Mouse (Mus musculus): ENCODE measurements around the gene Col6a6. TPM values are rescaled to one million over a fixed set of nuclear protein-coding genes. Genes with fewer than 3 reads are reported as not detected.

Col6a6 gene
- polyA plus RNA-seq, 1 experiment from 2014 or later, result 1.9 TPM

DNA sequence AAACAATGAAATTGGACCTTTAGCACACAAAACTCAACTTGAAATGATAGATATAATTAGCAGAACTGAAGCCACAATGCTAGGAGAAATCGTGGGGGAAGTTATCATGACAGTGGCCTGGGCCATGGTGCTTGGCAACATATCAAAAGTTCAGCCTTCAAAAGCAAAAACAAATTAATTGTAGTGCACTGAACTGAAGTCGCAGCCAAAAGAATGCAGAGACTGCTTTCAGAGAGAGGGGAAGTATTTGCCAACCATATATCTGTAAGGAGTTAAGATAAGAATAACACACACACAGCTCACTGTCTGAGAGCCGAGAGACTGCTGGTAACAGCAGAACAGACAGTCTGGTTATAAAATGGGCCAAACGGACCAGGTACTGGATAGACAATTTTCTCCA is 33.0 kb downstream of the Col6a6 start:
- Histone ChIP-seq H3K27ac (ENCODE audit: low read length) (no peak overlapping the region), H3K27me3 (ENCODE audit: control insufficient read depth, insufficient read depth, low read length) (no peaks in the 10 kb centered on the region), H3K9me3 (ENCODE audit: control insufficient read depth, low read depth, low read length) (no peaks in the 10 kb centered on the region), H3K4me3 (ENCODE audit: low read depth, low read length) (no peak overlapping the region), H3K36me3 (ENCODE audit: control insufficient read depth, insufficient read depth, low read length) (no peaks in the 10 kb centered on the region), H3K4me1 (ENCODE audit: control insufficient read depth, insufficient read depth, low read length) (peaks cover 25% of the 10 kb centered on the region), H3K4me2 (replicated peaks; ENCODE audit: low read depth, low read length) (no peak overlapping the region), H3K9ac (replicated peaks; ENCODE audit: low read depth, low read length) (no peak overlapping the region)
- WGBS, result 32% methylated on average over 4 of the region's 4 CpGs
- ATAC-seq (ENCODE audit: insufficient number of reproducible peaks, insufficient read depth, low FRiP score, low read depth), result no peak

DNA sequence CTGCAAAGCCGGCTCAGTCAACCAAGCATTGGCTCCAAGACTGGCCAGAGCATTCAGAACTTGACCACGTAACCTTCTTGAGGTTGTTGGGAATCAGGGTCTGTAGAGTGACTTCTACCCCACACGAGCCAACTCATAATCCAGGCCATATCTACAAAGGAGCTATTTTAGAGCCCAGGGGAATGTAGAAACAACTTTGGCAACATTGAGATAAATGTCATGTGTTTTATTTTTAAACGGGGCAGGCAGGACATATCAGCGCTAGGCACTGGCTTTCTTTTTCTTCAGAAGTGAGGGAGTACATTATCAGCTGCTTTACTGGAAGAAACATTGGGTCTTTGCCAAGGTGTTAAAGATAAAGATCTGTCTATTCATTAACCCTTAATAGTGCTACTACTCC is 36.1 kb downstream of the Col6a6 start:
- Histone ChIP-seq H3K4me1 (ENCODE audit: control insufficient read depth, insufficient read depth, low read length) (peaks cover 30% of the 10 kb centered on the region), H3K4me2 (replicated peaks; ENCODE audit: low read depth, low read length) (no peak overlapping the region), H3K9ac (replicated peaks; ENCODE audit: low read depth, low read length) (no peak overlapping the region), H3K27ac (ENCODE audit: low read length) (no peak overlapping the region), H3K27me3 (ENCODE audit: control insufficient read depth, insufficient read depth, low read length) (no peaks in the 10 kb centered on the region), H3K9me3 (ENCODE audit: control insufficient read depth, low read depth, low read length) (no peaks in the 10 kb centered on the region), H3K4me3 (ENCODE audit: low read depth, low read length) (no peak overlapping the region), H3K36me3 (ENCODE audit: control insufficient read depth, insufficient read depth, low read length) (no peaks in the 10 kb centered on the region)
- no peak for ATAC-seq (ENCODE audit: insufficient number of reproducible peaks, insufficient read depth, low FRiP score, low read depth)
- WGBS, result 41% methylated on average over 5 of the region's 5 CpGs

DNA sequence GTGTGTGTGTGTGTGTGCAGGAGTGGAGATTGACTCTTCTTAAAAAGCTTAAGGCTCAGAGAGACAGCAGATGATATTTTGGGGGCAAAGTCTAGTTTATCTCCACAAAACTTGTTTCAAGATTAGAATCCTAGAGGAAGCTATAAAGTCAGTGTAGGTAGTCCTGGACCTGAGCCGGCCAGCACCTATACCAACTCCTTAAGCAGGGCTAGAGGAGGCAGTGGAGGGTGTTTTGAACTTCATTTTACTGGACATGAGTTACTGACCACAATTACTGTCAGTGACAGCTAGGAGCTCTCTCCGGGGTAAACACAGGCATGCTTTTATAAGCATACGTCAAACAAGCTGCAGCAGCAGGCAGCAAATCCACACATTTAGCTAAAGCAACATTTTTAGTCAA is 39.8 kb downstream of the Col6a6 start:
- H3K4me2 ChIP-seq (replicated peaks; ENCODE audit: low read depth, low read length), result no peak overlapping the region
- ATAC-seq (ENCODE audit: insufficient number of reproducible peaks, insufficient read depth, low FRiP score, low read depth), result no peak
- no peaks in the 10 kb centered on the region for H3K27me3 ChIP-seq (ENCODE audit: control insufficient read depth, insufficient read depth, low read length)
- no peaks in the 10 kb centered on the region for H3K36me3 ChIP-seq (ENCODE audit: control insufficient read depth, insufficient read depth, low read length)
- WGBS, result 35% methylated on average over 3 of the region's 3 CpGs
- peaks cover 16% of the 10 kb centered on the region; the same call in 1 of the 2 replicates for H3K4me1 ChIP-seq (ENCODE audit: control insufficient read depth, insufficient read depth, low read length)
- H3K4me3 ChIP-seq (ENCODE audit: low read depth, low read length), result no peak overlapping the region
- no peak overlapping the region for H3K27ac ChIP-seq (ENCODE audit: low read length)
- no peaks in the 10 kb centered on the region for H3K9me3 ChIP-seq (ENCODE audit: control insufficient read depth, low read depth, low read length)
- H3K9ac ChIP-seq (replicated peaks; ENCODE audit: low read depth, low read length), result no peak overlapping the region

DNA sequence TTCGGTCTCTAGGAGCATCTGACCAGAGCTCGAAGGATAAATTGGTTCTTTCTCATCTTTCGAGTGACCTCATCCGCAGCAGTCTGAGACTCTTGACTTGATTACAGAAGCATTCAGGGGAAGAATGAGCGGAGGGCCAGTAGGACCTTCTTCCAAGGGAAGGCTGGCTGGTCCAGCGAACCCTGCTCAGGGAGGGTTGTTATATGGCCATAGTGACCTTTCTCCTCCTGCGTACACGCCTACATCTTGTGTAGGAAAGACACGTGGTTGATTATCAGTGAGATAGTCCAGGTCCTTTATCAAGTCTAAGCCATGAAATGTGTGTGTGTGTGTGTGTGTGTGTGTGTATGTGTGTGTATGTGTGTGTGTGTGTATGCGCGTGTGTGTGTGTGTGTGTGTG is 40.2 kb downstream of the Col6a6 start:
- H3K9ac ChIP-seq (replicated peaks; ENCODE audit: low read depth, low read length), result no peak overlapping the region
- no peak overlapping the region for H3K27ac ChIP-seq (ENCODE audit: low read length)
- WGBS, result 54% methylated on average over 11 of the region's 11 CpGs
- H3K36me3 ChIP-seq (ENCODE audit: control insufficient read depth, insufficient read depth, low read length), result no peaks in the 10 kb centered on the region
- H3K9me3 ChIP-seq (ENCODE audit: control insufficient read depth, low read depth, low read length), result no peaks in the 10 kb centered on the region
- no peak overlapping the region for H3K4me2 ChIP-seq (replicated peaks; ENCODE audit: low read depth, low read length)
- H3K27me3 ChIP-seq (ENCODE audit: control insufficient read depth, insufficient read depth, low read length), result no peaks in the 10 kb centered on the region
- no peak overlapping the region for H3K4me3 ChIP-seq (ENCODE audit: low read depth, low read length)
- no peak for ATAC-seq (ENCODE audit: insufficient number of reproducible peaks, insufficient read depth, low FRiP score, low read depth)
- peaks cover 16% of the 10 kb centered on the region; the same call in 1 of the 2 replicates for H3K4me1 ChIP-seq (ENCODE audit: control insufficient read depth, insufficient read depth, low read length)

DNA sequence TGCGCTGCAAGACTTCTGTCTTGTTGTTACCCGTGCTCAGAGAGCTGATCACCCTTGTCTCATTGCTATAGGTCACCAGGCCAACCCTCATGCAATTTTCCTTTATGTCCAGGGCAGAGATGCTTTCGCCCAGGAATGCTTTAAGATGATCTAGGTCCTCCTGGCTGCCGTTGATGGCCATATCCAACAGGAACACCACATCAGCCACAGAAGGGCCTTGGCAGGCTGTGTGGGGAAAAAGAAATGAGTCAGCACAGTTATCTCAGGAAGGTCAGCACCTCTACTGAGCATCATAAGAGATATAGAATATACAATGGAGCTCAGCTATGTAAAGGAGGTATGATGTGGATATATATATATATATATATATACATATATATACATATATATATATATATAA is 43.9 kb downstream of the Col6a6 start:
- Histone ChIP-seq H3K4me3 (ENCODE audit: low read depth, low read length) (no peak overlapping the region), H3K27ac (ENCODE audit: low read length) (no peak overlapping the region), H3K9ac (replicated peaks; ENCODE audit: low read depth, low read length) (no peak overlapping the region), H3K4me1 (ENCODE audit: control insufficient read depth, insufficient read depth, low read length) (peaks cover 8% of the 10 kb centered on the region; the same call in 1 of the 2 replicates), H3K9me3 (ENCODE audit: control insufficient read depth, low read depth, low read length) (no peaks in the 10 kb centered on the region), H3K36me3 (ENCODE audit: control insufficient read depth, insufficient read depth, low read length) (no peaks in the 10 kb centered on the region), H3K27me3 (ENCODE audit: control insufficient read depth, insufficient read depth, low read length) (no peaks in the 10 kb centered on the region), H3K4me2 (replicated peaks; ENCODE audit: low read depth, low read length) (no peak overlapping the region)
- ATAC-seq (ENCODE audit: insufficient number of reproducible peaks, insufficient read depth, low FRiP score, low read depth), result no peak
- 85% methylated on average over 4 of the region's 4 CpGs for WGBS

DNA sequence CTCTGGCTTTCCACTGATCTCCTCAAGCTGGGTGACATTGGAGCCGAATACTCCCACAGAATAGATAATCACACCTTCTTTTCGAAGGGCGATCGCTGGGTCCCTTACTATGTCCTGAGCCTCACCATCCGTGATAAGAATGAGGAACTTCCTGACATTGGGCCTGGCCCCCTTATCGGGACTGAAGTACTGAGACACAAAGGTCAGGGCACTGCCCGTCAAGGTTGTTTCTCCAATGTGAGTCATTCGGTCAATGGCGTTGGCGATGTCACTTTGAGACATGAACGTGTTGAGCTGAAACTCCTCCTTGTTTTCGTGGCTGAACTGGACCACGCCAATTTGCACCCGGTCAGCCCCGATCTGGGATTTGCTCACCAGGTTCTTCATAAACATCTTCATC is 47.3 kb downstream of the Col6a6 start:
- Histone ChIP-seq H3K27ac (ENCODE audit: low read length) (no peak overlapping the region), H3K9ac (replicated peaks; ENCODE audit: low read depth, low read length) (no peak overlapping the region), H3K4me1 (ENCODE audit: control insufficient read depth, insufficient read depth, low read length) (no peaks in the 10 kb centered on the region), H3K27me3 (ENCODE audit: control insufficient read depth, insufficient read depth, low read length) (no peaks in the 10 kb centered on the region), H3K9me3 (ENCODE audit: control insufficient read depth, low read depth, low read length) (no peaks in the 10 kb centered on the region), H3K36me3 (ENCODE audit: control insufficient read depth, insufficient read depth, low read length) (no peaks in the 10 kb centered on the region), H3K4me3 (ENCODE audit: low read depth, low read length) (no peak overlapping the region), H3K4me2 (replicated peaks; ENCODE audit: low read depth, low read length) (no peak overlapping the region)
- no peak for ATAC-seq (ENCODE audit: insufficient number of reproducible peaks, insufficient read depth, low FRiP score, low read depth)
- WGBS, result 90% methylated on average over 15 of the region's 15 CpGs

DNA sequence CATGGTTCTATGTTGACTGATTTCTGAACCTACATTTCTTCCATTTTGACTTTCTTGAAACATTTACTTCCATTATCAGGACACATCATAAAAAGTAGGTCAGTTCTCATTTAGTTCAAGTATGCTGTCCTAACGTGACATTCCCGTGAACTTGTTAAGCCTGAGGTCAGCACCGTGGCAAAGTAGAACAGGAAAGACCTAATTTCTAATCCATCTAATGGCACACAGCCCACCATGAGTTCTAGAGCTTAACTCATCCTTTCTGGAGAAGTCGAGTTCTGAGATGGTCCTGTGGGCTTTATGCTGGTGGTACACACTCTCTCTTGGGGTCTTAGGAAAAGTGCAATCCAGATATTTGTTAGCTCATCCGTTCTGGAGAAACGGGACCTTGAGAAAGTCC is 49.2 kb downstream of the Col6a6 start:
- Histone ChIP-seq H3K27me3 (ENCODE audit: control insufficient read depth, insufficient read depth, low read length) (no peaks in the 10 kb centered on the region), H3K9ac (replicated peaks; ENCODE audit: low read depth, low read length) (no peak overlapping the region), H3K27ac (ENCODE audit: low read length) (no peak overlapping the region), H3K36me3 (ENCODE audit: control insufficient read depth, insufficient read depth, low read length) (no peaks in the 10 kb centered on the region), H3K9me3 (ENCODE audit: control insufficient read depth, low read depth, low read length) (no peaks in the 10 kb centered on the region), H3K4me2 (replicated peaks; ENCODE audit: low read depth, low read length) (no peak overlapping the region), H3K4me1 (ENCODE audit: control insufficient read depth, insufficient read depth, low read length) (no peaks in the 10 kb centered on the region), H3K4me3 (ENCODE audit: low read depth, low read length) (no peak overlapping the region)
- WGBS, result 90% methylated on average over 6 of the region's 6 CpGs
- no peak for ATAC-seq (ENCODE audit: insufficient number of reproducible peaks, insufficient read depth, low FRiP score, low read depth)

DNA sequence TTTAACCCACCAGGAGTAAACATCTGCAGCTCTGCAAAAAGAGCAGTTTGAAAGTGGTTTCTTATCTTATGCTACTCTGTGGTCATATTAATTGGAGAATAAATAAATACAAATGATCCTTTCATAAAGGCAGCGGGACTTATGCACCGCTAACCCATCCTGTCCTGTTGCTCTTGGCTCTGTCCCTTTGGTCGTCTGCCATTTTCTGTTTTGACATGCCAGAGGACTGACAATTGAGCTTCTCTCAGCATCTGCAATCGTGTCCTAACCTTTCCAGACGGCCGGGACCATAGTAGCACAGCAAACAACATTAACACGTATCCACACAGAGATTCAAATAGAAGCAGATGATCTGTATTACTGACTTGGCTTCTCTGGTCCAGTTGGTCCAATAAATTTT is 53.1 kb downstream of the Col6a6 start:
- no peak overlapping the region for H3K27ac ChIP-seq (ENCODE audit: low read length)
- no peaks in the 10 kb centered on the region for H3K4me1 ChIP-seq (ENCODE audit: control insufficient read depth, insufficient read depth, low read length)
- H3K27me3 ChIP-seq (ENCODE audit: control insufficient read depth, insufficient read depth, low read length), result no peaks in the 10 kb centered on the region
- no peak overlapping the region for H3K9ac ChIP-seq (replicated peaks; ENCODE audit: low read depth, low read length)
- H3K9me3 ChIP-seq (ENCODE audit: control insufficient read depth, low read depth, low read length), result no peaks in the 10 kb centered on the region
- no peak overlapping the region for H3K4me2 ChIP-seq (replicated peaks; ENCODE audit: low read depth, low read length)
- no peaks in the 10 kb centered on the region for H3K36me3 ChIP-seq (ENCODE audit: control insufficient read depth, insufficient read depth, low read length)
- ATAC-seq (ENCODE audit: insufficient number of reproducible peaks, insufficient read depth, low FRiP score, low read depth), result no peak
- WGBS, result 66% methylated on average over 7 of the region's 7 CpGs
- H3K4me3 ChIP-seq (ENCODE audit: low read depth, low read length), result no peak overlapping the region

DNA sequence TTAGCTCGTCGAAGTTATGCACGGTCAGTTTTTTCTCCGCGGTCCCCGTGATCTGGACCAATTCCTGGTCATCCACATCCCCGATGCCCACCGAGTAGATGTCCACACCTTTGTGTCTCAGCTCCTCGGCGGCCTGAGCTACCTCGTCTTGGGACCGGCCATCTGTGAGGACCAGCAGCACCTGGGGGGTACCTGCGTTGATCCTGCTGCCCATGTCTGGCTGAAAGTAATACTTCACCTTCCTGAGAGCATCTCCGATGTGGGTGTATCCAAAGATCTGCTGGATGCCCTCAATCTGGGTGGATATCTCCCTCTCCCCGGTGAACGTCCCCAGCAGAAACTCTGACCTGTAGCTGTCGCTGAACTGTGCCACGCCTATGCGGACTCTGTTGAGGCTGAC is 53.6 kb downstream of the Col6a6 start:
- Histone ChIP-seq H3K9ac (replicated peaks; ENCODE audit: low read depth, low read length) (no peak overlapping the region), H3K36me3 (ENCODE audit: control insufficient read depth, insufficient read depth, low read length) (no peaks in the 10 kb centered on the region), H3K4me2 (replicated peaks; ENCODE audit: low read depth, low read length) (no peak overlapping the region), H3K4me1 (ENCODE audit: control insufficient read depth, insufficient read depth, low read length) (no peaks in the 10 kb centered on the region), H3K27ac (ENCODE audit: low read length) (no peak overlapping the region), H3K9me3 (ENCODE audit: control insufficient read depth, low read depth, low read length) (no peaks in the 10 kb centered on the region), H3K27me3 (ENCODE audit: control insufficient read depth, insufficient read depth, low read length) (no peaks in the 10 kb centered on the region), H3K4me3 (ENCODE audit: low read depth, low read length) (no peak overlapping the region)
- no peak for ATAC-seq (ENCODE audit: insufficient number of reproducible peaks, insufficient read depth, low FRiP score, low read depth)
- 89% methylated on average over 19 of the region's 19 CpGs for WGBS

Data from stomach, embryonic 14.5 days (tissue).